Mouse (Mus musculus) erythroblast, embryonic 14.5 days (primary cell): ENCODE data around the gene Daglb. TPM values are rescaled to one million over a fixed set of nuclear protein-coding genes. Genes with fewer than 3 reads are reported as not detected.

Experiments used
- H3K27me3 ChIP-seq: 2 replicates; pipeline ENCODE4 v1.6.1; 2012; ENCODE audit warnings: inconsistent platforms; ENCODE audit not compliant: control insufficient read depth
- H3K36me3 ChIP-seq: 2 replicates; pipeline ENCODE4 v1.6.1; 2012; ENCODE audit warnings: mild to moderate bottlenecking, inconsistent platforms; ENCODE audit not compliant: control insufficient read depth
- H3K4me1 ChIP-seq: 2 replicates; pipeline ENCODE4 v1.6.1; 2012; ENCODE audit warnings: inconsistent platforms; ENCODE audit not compliant: control insufficient read depth
- H3K4me3 ChIP-seq: replicated peaks from 2 replicates; pipeline ENCODE3; 2012; ENCODE audit warnings: moderate library complexity, mild to moderate bottlenecking, inconsistent platforms
- H3K9me3 ChIP-seq: 2 replicates; pipeline ENCODE4 v1.6.1; 2012; ENCODE audit warnings: low read length, inconsistent platforms, mixed read lengths; ENCODE audit not compliant: control insufficient read depth
- GATA1 ChIP-seq: IDR thresholded peaks from 2 replicates; pipeline ENCODE4 v1.6.1; 2012; ENCODE audit warnings: low read length, inconsistent platforms, mixed read lengths
- TAL1 ChIP-seq: IDR thresholded peaks from 3 replicates; pipeline ENCODE4 v1.6.1; 2012; ENCODE audit warnings: low read length, inconsistent platforms, mixed read lengths
- polyA plus RNA-seq: library from polyadenylated mRNA; stranded (reverse); fragments of >175 nt; gene quantifications from 2 replicates; pipeline ENCODE4 v1.2.3, GENCODE M21; 2012

Gene Daglb
- polyA plus RNA-seq, 1 experiment, result 0.52 TPM

- peaks cover 7% of the 10 kb centered on the region for H3K27me3 ChIP-seq
- peak overlapping the region; percentile 77 for H3K4me3 ChIP-seq
- H3K4me1 ChIP-seq, result peaks cover 47% of the 10 kb centered on the region
- H3K36me3 ChIP-seq, result peaks cover 42% of the 10 kb centered on the region
- H3K9me3 ChIP-seq, result no peaks in the 10 kb centered on the region
- TF ChIP-seq GATA1, result peak; percentile 26; the same call in 1 of the 2 replicates
- TF ChIP-seq TAL1, result peak; percentile 64
Observed at GRCm38 (mm10) chr5:143465156-143466085, 1.0 kb downstream of the Daglb start.

- H3K36me3 ChIP-seq, result peaks cover 59% of the 10 kb centered on the region
- H3K4me3 ChIP-seq, result no peak overlapping the region
- H3K4me1 ChIP-seq, result peaks cover 47% of the 10 kb centered on the region
- no peak for TF ChIP-seq TAL1
- no peak for TF ChIP-seq GATA1
- H3K9me3 ChIP-seq, result no peaks in the 10 kb centered on the region
- no peaks in the 10 kb centered on the region for H3K27me3 ChIP-seq
Observed at GRCm38 (mm10) chr5:143466891-143467669, 2.7 kb downstream of the Daglb start.

GRCm38 (mm10) chr5:143467931-143468330 is 3.5 kb downstream of the Daglb start:
- Histone ChIP-seq H3K9me3 (no peaks in the 10 kb centered on the region), H3K27me3 (no peaks in the 10 kb centered on the region), H3K4me1 (peaks cover 47% of the 10 kb centered on the region), H3K4me3 (no peak overlapping the region), H3K36me3 (peaks cover 67% of the 10 kb centered on the region)
- TF ChIP-seq GATA1, result no peak
- no peak for TF ChIP-seq TAL1

DNA sequence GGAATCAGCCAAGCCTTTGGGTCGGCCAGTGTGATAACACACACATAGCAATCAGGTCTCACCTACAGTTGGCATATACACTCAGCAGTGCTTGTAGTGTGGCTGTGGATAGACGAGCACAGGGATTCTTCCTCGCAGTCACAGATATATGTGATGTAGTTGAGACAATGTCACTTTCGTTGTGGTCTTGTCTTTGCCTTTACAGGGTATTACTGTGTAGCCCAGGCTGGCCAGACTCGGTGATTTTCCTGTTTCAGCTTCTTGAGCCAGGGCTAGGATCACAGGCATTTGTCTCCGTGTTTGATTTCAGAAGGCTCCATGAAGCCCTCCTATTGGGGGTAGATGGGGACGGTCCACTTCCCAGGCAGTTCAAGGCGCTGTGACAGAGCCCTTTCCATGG is 5.2 kb downstream of the Daglb start:
- Histone ChIP-seq H3K27me3 (no peaks in the 10 kb centered on the region), H3K9me3 (no peaks in the 10 kb centered on the region), H3K4me3 (no peak overlapping the region), H3K36me3 (peaks cover 84% of the 10 kb centered on the region), H3K4me1 (peaks cover 32% of the 10 kb centered on the region)
- no peak for TF ChIP-seq GATA1
- no peak for TF ChIP-seq TAL1

GRCm38 (mm10) chr5:143470421-143471164 is 6.2 kb downstream of the Daglb start:
- peaks cover 94% of the 10 kb centered on the region for H3K36me3 ChIP-seq
- H3K27me3 ChIP-seq, result no peaks in the 10 kb centered on the region
- no peak overlapping the region for H3K4me3 ChIP-seq
- no peak for TF ChIP-seq GATA1
- TF ChIP-seq TAL1, result no peak
- no peaks in the 10 kb centered on the region for H3K9me3 ChIP-seq
- H3K4me1 ChIP-seq, result peaks cover 22% of the 10 kb centered on the region

- Histone ChIP-seq H3K9me3 (no peaks in the 10 kb centered on the region), H3K4me1 (peaks cover 17% of the 10 kb centered on the region), H3K36me3 (peaks cover 99% of the 10 kb centered on the region), H3K27me3 (no peaks in the 10 kb centered on the region), H3K4me3 (no peak overlapping the region)
- TF ChIP-seq GATA1, result no peak
- no peak for TF ChIP-seq TAL1
Observed at GRCm38 (mm10) chr5:143471165-143471546, 6.8 kb downstream of the Daglb start.

DNA sequence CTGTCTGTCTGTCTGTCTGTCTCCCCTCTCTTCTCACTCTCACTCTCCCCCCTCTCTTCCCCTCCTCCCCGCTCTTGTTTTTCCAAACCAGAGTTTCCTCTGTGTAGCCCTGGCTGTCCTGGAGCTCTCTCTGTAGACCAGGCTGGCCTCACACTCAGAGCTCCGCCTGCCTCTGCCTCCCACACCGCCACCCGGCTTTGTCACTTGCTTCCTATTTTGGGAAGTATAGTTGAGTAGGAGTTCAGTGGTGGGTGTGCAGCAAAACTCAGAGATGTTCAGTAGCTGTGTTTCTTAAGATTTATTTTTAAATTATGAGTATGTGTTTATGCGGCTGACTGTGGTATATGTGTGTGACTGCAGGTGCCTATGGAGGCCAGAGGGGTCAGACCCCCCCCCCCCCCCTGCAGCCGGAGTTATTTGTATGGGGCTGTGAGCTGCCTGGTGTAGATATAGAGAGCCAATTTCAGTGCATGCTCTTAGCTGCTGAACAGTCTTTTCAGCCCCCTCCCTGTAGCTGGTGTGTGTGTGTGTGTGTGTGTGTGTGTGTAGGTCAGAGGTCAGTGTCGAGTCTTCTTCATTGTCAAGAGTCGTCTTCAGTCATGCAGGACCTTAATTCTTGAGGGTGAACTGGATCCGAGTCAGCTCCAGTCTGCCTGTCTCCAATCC is 7.7 kb downstream of the Daglb start:
- Histone ChIP-seq H3K4me1 (peaks cover 7% of the 10 kb centered on the region), H3K4me3 (no peak overlapping the region)
- TF ChIP-seq GATA1 (no peak), TAL1 (no peak)

DNA sequence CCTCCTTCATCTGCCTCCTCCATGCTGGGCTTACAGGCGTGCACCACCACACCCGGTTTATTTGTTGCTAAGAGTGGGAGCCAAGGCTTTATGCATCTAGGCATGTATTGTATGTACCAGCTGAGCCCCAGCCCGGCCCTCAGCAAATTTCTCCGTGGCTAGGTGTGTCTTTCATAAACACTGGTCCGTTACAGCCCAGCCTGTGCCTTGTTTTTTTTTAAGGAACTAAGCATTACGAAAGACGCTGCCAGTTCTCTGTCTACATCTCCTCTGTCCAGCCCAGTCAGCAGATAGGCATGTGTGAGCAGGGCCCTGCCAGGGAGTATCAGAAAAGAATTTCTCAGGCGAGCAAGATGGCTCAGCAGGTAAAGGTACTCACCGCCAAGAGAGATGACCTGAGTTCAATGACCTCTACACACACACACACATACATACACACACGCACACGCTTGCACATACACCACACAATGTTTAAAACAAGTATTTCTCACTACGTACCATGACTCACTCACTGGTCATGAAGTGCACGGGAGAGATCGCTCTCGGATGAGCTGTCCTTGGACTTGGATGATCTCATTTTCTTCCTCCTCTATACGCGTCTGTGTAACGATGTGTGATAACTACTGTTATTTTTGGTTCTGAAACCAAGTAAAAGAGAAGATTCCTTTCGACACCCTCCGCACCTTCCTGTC is 10.9 kb downstream of the Daglb start:
- Histone ChIP-seq H3K4me3 (no peak overlapping the region), H3K9me3 (no peaks in the 10 kb centered on the region), H3K27me3 (no peaks in the 10 kb centered on the region), H3K36me3 (peaks cover 99% of the 10 kb centered on the region), H3K4me1 (no peaks in the 10 kb centered on the region; the same call in 1 of the 2 replicates)
- TF ChIP-seq GATA1 (no peak), TAL1 (no peak)

More for the DNA sequence above, 7.7 kb downstream of the Daglb start:
- no peaks in the 10 kb centered on the region for H3K9me3 ChIP-seq
- H3K36me3 ChIP-seq, result peaks cover 100% of the 10 kb centered on the region
- H3K27me3 ChIP-seq, result no peaks in the 10 kb centered on the region
